Mouse (Mus musculus): ENCODE measurements around the gene Slc26a11. TPM values are rescaled to one million over a fixed set of nuclear protein-coding genes. Genes with fewer than 3 reads are reported as not detected.
A peak's percentile ranks its signal among the peaks of the same experiment; 100 is the strongest.
"Not testable (repeated sequence)": the region's sequence is repeated elsewhere in the genome, so short reads cannot be mapped to it uniquely, and the experiment has no call there.

Gene Slc26a11
- total RNA-seq, 2 experiments from 2014 or later: 4.3 to 6.0 TPM

DNA sequence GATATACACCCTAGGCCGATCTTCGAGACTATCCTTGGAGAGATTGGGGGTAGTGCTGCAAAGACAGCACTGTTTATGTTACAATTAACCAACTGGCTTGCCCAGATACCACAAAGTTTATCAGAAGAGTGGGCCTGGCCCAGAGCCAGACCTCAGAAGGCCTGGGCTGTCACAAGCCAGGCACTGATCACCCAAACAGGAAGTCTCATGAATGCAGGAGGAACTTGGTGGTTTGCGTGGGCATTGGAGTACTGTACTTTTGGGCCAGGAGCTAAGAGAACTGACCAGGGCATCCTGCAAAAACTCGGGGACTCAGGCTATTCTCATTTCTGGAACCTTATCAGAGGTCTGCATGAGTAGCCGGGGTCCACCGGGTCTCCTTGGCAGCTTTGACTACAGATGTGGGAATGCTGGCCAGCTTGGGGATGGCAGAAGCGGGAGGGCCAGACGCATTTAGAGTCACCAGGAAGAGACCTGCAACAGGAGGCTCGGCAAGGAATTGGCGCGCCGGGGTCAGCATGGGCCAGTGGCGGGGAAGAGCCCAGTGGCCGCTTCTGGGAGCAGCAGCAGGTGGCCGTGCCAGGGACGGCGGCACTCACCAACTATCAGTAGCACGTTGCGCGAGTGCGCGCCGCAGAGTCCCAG is 437 bp upstream of the Slc26a11 start:
- DNase-seq (ENCODE audit: low spot score in 2 of 2): peak; percentile 12 to 17

DNA sequence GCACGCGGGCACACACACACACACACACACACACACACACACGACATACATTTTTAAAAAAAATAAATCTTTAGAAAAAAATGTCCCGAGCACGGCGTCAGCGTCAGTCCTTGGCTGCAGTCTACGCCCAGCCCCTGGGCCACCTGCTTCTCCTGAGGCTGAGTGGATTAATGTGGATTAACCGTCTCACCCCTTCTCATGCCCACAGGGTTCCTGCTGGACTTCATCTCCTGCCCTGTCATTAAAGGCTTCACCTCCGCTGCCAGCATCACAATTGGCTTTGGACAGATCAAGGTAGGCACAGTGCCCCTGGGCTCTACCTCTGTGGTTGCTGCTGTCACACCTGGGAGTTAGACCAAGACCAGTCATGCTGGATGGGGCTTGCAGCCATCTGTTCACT is 3.7 kb downstream of the Slc26a11 start:
- no peak for DNase-seq (ENCODE audit: low spot score in 2 of 2)

DNA sequence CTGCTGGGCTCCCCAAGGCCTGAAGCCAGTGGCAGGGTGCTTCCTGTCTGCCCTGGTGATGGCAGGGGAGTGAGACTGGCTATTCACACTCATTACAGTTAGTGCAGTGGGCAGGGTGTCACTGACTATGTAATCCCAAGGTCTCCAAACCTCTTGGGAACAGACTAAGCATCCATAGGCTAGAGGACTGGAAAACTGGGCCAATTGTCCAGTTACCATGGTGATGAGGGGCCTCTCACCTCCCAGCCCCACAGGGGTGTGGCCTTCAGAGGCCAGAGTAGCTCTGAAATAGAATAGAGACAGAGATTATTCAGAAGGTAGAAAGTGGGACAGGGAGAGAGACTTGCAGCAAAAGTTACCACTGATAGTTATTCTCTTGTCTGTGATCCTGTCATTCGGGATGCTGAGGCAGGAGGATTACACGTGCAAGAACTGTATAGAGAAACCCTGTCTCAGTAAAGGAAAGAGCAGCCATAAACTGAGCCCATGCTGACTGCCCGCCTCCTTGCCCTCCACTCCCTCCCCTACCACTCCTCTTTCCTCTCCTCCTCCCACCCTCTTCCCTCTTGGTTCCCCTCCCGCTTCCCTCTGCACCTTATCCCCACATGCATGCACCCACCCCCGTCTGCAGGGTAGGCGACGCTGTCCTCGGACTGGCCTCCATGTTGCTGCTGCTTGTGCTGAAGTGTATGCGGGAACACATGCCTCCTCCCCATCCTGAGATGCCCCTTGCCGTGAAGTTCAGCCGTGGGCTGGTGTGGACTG is 7.6 kb downstream of the Slc26a11 start:
- no peak for DNase-seq (ENCODE audit: low spot score in 2 of 2)

DNA sequence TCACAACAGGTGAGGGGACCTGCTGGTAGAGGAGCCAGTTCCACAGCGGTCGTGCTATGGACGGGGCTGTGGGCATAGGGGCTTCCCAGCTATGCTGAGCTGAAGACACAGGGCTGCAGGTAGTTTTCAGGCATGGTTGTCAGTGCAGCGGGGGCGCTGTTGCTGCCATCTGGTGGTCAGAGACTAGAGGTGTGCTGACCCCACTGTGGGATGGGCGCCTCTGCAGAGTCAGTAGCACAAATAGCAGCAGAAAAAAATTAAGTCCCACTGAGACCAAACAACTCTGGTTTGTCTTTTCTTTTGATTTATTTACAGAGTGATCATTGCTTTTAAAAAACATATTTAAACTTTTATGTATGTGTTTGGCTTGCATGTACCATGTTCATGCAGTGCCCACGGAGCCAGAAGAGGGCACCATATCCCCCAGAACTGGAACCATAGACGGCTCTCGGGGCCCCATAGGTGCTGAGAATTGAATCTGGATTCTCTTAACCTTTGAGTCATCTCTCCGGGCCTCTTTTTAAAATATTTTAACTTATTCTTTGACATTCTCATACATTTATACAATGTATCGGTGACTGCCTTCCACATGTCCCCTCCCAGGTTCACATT is 8.3 kb downstream of the Slc26a11 start:
- DNase-seq (ENCODE audit: low spot score in 2 of 2): peak; percentile 57 to 69

DNA sequence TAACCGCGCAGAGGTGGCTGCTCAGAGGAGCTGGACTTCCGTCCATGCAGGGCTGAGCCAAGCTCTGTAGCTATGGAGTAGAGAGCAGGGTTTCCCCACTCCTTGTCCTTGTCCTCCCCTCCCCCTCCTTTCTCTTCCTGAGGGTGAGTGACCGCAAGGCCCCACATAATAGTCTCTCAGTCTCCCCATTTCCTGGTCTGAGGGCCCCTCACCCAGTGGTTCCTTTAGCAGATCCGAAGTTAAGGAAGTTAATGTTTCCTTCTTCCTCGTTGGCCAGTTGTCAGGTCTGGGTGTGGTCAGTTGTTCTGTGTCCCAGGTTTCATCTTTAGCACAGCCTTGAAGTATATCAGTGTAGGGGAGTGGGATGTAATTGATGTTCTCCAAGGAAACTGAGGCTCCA is 20.1 kb downstream of the Slc26a11 start:
- DNase-seq (ENCODE audit: low spot score in 2 of 2): no peak

DNA sequence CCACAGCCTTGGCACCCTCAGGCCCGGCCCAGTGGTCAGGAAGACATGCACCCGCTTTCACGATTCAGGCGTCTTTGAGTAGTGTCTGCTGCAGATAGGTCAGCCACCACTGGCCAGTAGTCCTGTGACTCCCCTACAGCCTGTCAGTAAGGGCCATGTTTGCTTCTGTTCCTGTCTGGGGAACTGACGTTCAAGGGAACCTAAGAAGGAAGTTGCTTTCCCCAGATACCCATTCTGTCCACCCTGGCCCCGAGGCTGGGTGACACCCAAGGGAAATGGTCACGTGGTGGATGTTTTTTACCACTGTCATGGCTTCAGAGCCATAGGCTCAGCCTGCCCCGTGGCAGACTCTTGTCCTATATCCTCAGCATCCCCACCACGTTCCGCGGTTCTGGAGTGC is 22.0 kb downstream of the Slc26a11 start:
- DNase-seq (ENCODE audit: low spot score in 2 of 2): no peak

DNA sequence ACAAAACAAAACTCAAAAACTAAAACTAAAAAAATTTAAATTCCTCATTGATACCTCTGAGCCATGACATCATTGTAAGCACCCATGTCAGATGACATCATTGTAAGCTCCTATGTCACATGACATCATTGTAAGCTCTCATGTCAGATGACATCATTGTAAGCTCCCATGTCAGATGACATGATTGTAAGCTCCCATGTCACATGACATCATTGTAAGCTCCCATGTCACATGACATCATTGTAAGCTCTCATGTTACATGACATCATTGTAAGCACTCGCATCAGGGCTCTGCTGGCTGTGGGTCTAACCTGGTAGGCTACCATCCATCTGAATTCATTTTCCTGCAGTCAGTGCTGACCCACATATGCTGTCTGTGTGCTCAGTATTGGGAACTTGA is 23.2 kb downstream of the Slc26a11 start:
- DNase-seq (ENCODE audit: low spot score in 2 of 2): no peak

DNA sequence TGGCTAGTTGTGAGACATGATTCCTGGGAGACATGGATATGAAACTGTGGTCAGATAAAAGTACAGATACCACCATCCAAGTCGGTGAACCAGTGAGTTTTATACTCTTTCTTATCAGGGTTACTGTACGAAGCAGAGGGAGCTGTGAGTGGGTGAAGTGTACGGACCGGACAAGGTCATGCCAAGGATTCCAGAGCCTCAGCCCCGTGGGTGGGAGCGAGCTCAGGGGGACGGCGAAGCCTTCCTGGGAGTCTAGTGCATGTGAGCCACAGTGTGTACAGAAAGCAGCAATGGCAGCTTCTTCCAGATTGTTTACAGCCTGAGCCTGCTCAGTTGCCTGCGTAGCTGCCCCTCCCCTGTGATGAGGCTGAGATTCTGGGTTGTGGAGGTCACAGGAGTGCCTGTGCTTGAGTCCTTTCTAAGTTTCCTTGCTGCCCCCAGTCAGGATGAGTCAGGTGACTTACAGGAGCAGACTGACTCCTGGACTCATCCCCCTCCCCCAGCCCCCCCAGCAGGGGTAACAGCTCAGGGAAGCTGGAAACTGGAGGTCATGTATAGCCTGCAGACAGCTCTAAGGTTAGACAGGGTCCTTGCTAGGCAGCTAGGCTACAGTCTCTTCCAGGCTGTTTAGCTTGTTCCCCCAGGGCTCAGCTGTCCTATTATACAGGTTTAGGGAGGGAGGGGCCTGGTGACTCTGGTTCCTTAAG is 26.4 kb downstream of the Slc26a11 start:
- no peak for DNase-seq (ENCODE audit: low spot score in 2 of 2)

DNA sequence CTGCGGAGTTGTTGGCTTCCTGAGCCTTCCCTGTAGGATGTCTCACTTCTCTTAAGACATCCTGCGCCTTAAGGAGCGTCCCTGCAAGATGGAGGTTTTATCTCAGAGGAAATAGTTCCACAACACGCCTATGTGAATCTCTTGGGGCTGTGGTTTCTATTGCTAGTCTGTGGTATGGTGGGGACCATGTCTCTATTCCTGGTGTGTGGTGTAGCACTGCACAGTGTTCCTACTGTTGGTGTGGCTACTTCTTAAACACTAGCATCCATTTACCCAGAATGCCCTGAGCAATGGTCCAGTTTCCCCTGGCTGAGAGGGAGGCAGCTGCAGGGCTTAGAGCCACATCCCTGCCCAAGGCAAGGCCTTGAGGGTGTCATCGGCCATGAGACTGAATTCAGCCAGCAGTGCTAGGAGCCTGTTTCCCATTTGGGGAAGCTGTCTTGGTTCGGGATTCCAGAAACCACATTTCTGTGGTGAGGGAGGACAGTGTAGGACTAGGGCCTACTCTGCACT is 27.0 kb downstream of the Slc26a11 start:
- DNase-seq (ENCODE audit: low spot score in 2 of 2): no peak

DNA sequence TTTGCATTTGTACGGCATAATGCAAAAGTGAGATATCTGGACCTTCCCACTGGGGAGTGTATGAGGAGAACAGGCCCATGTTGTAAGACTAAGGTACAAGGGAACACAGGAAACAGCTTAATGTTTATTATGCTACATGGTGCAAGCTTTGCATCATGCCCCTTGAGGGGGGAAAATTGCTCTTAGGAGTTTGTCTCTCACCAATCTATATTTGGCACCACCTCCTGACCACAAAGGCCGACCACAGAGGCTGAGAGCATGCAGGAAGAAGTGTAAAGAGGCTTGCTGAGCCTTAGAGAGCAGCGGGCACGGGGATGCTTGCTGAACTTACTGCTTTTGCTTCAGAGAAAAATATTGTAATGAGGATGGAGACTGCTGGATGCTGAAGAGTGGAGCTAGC is 29.5 kb downstream of the Slc26a11 start:
- DNase-seq (ENCODE audit: low spot score in 2 of 2): no peak

DNA sequence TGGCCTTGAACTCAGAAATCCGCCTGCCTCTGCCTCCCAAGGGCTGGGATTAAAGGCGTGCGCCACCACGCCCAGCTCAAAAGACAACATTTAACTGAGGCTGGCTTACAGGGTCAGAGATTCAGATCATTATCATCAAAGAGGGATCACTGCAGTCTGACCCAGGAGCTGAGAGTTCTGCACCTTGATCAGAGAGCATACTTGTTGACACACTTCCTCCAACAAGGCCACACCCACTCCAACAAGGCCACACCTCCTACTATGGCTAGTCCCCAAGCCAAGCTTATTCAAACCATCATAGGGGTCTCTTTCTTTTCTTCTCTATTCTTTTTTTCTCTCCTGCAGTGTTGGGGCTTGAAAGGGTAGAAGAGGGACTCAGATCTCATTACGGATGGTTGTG is 30.9 kb downstream of the Slc26a11 start:
- no peak for DNase-seq (ENCODE audit: low spot score in 2 of 2)

DNA sequence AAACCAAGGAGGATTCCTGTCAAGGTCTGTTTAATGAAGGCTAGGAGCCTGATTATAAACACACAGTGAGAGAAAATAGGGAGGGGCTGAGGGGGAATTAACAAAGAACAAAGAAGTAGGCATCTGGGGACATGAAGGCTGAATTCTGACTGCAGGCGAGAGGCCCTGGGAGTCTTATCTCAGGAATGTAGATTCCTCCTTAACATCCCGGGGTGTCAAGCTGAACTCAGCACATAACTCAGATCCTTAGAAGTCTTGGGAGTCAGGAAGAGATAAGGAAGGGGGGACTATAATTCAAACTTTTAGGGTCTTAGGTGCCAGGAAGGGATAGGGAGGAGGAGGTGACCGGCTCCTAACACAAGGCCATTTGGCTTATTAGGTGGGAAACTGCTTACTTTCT is 31.9 kb downstream of the Slc26a11 start:
- DNase-seq (ENCODE audit: low spot score in 2 of 2): not testable (repeated sequence)

DNA sequence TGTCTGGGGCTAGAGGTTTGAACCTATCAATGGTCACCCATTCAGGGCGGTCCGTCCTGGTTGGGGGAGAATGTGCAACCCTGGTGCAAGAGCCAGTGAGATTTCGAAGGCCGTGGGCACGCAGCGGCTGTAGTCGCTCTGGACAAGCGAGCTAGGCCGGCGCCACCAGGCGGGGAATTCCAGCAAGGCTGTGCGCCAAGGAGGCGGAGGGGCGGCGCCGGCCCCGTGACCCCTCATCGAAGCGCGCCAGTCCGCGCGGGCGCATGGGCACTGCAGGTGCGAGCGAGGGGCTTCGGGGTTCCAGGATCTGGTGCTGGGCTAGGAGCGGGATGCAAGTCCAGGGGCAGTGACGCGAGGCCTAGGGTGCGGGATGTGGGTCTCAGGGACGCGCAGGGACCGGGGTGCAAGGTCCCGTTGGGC is 34.5 kb downstream of the Slc26a11 start:
- peak; percentile 42 for DNase-seq (ENCODE audit: low spot score in 2 of 2)

DNA sequence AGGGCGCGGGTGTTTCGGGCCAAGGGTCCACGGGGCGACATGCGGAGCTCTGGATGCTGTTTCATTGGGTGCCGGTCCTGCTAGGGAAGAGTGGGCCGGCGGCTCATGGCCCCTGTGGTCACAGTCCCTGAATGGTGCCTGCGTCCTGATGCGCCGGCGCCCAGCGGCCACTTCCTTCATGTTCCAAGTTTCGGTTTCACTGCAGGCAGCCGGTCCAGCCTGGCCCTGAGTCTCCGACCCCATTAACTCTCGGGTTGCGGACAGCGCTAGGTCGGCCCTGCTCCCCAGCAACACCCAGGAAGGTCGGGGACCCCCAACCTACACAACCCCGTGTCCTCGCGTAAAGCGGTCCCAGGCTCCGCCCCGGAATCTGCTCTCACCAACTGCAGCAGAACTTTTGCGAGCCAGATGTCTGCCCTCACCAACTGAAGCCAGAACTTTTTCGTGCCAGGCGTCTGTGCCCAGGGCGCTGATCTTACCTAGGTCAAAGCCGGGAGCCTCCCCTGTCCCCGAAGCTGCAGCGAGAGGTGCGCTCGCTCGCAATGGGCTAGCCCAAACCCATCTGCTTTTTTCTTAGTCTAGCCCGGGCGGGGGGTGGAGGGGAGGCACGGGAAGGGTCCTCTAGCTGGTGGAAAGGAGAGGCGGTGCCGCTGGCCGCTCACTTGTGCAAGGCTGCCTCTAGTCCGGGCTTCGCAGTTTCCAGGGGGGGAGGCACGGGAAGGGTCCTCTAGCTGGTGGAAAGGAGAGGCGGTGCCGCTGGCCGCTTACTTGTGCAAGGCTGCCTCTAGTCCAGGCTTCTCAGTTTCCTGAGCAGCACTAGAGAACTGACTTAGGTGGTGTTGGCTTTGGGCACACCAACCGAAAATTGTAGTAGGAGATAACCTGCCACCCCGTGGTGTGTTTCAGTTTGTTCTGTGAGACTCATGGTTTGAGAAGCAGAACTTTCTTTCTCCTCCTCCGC is 35.2 kb downstream of the Slc26a11 start:
- peak; percentile 22 to 54 for DNase-seq (ENCODE audit: low spot score in 2 of 2)

DNA sequence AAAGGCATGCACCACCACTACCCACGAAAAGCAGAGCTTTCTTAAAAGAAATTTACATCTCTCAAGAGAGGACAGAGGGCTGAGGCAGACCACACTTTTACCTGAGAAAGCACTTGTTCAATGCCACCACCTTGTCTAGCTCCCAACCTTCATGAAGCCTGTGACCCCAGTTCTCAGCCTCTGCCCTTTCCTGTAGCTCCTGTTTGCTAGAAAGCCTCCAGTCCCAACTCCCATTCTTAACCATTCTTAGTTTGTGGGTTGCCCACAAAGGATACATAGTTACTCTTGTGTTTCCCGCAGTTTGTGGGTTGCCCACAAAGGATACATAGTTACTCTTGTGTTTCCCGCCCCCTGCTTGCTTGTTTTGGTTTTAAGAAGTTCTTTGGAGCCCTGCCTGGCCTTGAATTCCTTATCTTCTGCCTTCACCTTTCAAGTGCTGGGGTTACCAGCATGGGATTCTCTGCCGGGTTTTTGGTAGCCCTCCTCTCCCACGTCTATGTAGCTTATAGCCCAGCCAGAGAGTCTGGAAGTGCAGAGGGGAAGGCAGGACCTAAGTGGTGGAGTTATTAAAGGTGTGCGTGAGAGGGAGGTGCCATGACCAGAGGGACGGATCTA is 36.1 kb downstream of the Slc26a11 start:
- DNase-seq (ENCODE audit: low spot score in 2 of 2): no peak

DNA sequence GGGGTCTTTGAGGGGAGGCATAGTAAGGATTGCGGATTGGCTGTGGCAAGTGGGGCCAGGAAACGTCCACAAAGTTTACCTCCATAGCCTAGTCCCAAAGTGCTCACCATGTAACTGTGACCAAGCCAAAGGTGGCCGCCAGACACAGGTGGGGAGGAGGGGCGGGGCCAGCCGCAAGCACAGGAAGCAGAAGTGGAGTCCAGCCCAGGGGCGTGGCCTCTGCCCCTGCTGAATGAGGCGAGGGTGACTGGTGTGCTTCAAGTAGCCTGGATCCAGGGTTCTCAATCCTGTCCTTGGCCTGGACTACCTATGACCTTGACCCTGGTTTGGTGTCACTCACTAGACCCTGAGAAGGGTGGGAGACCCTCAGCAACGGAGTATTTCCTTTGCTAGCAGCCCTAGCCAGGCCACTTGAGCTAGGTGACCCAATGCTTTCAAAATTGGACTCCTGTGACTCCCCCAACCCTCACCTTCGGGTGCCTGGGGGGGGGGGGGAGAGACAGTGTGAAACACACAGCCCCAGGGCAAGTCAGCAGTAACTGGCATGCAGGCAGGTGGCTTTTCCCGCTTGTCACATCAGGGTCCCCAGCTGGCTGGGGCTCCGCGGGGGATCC is 36.8 kb downstream of the Slc26a11 start:
- DNase-seq (ENCODE audit: low spot score in 2 of 2): no peak

DNA sequence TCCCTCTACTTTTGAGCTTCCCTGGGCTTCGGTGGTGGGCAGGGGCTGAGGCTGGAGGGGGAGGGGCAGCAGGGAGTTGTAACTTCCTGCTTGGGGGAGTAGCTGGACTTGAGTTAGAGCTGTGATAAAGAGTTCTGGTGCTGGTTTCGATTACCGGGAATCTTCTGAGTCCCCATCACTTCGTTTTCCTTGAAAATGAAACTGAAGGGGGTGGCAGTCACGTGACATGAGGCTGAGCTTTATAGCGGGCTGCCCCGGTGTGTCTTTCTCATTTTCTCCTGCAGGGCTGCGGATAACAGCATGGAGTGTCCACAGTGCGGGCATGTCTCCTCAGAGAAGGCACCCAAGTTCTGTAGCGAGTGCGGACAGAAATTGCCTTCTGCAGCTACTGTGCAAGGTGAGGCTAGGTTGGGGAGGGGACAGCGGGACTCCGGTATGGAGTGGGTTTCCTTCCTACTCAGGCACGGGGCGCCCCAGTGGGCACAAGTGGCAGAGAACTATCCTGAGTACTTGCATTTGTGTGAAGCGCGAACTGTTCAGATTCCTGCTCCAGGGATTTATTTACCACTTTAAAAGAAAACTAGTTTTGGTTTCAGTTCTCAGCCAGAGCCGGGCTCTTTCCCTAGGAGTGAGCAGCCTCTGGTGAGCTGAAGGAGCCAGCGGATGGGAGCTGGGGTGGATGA is 37.6 kb downstream of the Slc26a11 start, which contains the start of gene Rnf213:
Gene Rnf213 (plus strand): TSS at position 301 of the 683 bp plus-strand sequence.
- peak; percentile 16 to 24 for DNase-seq (ENCODE audit: low spot score in 2 of 2)

DNA sequence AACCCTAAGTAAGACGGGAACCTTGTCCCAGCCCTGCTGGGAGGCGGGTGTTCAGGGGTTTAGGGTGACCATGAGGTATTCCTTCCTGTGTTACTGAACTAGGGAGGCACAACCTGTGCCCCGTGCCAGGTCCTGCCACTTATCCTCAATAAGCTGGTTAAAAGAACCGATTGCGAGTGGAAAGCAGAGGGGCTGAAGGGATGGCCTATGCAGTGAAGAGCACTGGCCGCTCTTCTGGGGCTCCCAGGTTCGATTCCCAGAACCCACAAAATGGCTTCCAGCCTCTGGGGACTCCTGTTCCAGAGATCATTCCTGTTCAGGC is 38.1 kb downstream of the Slc26a11 start:
- no peak for DNase-seq (ENCODE audit: low spot score in 2 of 2)

DNA sequence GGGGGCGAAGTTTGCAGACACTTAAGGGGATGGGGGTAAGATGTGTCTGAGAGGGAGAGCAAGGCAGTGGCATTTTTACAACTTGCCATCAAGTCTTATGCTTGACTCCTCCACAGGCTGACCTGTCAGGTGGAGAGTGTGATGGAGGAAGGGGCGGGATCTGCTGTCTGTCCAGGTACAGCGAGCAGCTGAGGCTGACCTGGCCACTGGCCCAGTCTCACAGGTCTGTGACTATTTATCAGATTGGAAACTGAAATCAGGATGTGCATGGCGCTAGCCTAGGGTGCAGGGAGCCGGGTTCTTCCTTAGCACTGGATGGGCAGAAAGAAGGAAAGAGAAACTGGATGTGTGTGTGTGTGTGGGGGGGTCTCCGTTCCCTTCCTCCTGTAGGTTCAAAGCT is 38.9 kb downstream of the Slc26a11 start:
- no peak for DNase-seq (ENCODE audit: low spot score in 2 of 2)

Measured in layer of hippocampus, postnatal 14 days (tissue).